ENCODE assay signal across 9 mouse cellular contexts in the genomic region with DNA sequence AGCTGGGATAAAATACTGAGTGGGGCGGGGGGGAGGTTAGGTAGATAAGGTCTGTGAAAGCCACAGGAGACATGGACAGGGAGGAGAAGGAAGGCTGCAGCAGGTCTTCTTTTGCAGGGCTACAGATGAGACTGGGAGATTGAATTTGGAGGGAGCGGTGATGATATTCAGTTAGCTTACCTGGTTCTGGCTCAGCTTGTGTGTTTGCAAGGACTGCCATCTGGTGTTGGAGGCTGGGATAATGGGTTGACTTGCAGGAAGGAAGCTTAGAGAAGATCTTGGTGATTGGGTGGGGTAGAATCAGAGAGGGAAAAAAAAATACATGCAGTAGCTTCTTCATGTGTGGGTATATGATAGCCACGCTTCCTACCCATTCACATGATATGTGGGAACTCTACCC. TPM values are rescaled to one million over a fixed set of nuclear protein-coding genes. Genes with fewer than 3 reads are reported as not detected.
DNase-seq lines count a peak whose midpoint lies in the region; ATAC-seq lines count a peak whose summit lies in the region.
"Had no signal": no experiment of that assay in that cellular context is flagged by ENCODE, and none has a peak within 500 bp of the region (broad histone marks: within the 10 kb centered on the region; RNA-seq: fewer than 3 reads in every experiment).

No protein-coding gene starts in this region.

- ATAC-seq in midbrain, embryonic 11.5 days (ENCODE audit: low FRiP score) = 0 out of 2 replicates have a peak, but pooled peaks have one; percentile 29

- no peak overlapping the region for H3K27ac ChIP-seq in midbrain, embryonic 11.5 days (ENCODE audit: low read depth, low read length)
- H3K27ac ChIP-seq: heart, embryonic 13.5 days; neural tube, embryonic 12.5 days had no signal

- no peak overlapping the region for H3K9ac ChIP-seq in midbrain, embryonic 11.5 days (ENCODE audit: low read length)
- H3K9ac ChIP-seq: heart, embryonic 13.5 days; neural tube, embryonic 12.5 days had no signal

- DNase-seq in urinary bladder, postnatal 36 days (ENCODE audit: low spot score in 2 of 2) = peak; percentile 19 to 21
- no peak for DNase-seq in urinary bladder, postnatal 10 days (ENCODE audit: low spot score)
- peak; percentile 34 for DNase-seq in brain, embryonic 18.5 days (ENCODE audit: low read depth, low spot score)
- DNase-seq in frontal cortex, postnatal 25 days (ENCODE audit: low spot score in 2 of 2) = peak; percentile 59 to 62
- DNase-seq in layer of hippocampus, postnatal 25 days (ENCODE audit: extremely low spot score in 1 of 2, low spot score in 1 of 2) = peak; percentile 36 to 63
- no peak for DNase-seq in midbrain, embryonic 11.5 days (ENCODE audit: low spot score, missing footprints)
- peak; percentile 11 to 36 for DNase-seq in thymus, postnatal 10 days (ENCODE audit: low spot score in 2 of 2)

- no peak overlapping the region for H3K4me3 ChIP-seq in midbrain, embryonic 11.5 days (ENCODE audit: low read depth, low read length)
- H3K4me3 ChIP-seq: heart, embryonic 13.5 days; neural tube, embryonic 12.5 days had no signal

- WGBS in midbrain, embryonic 11.5 days = 35% methylated on average over 3 of the region's 3 CpGs

- no peak overlapping the region for H3K4me2 ChIP-seq in midbrain, embryonic 11.5 days
- H3K4me2 ChIP-seq: heart, embryonic 13.5 days; neural tube, embryonic 12.5 days had no signal

- no peaks in the 10 kb centered on the region for H3K9me3 ChIP-seq in midbrain, embryonic 11.5 days (ENCODE audit: control insufficient read depth, low read length)
- H3K9me3 ChIP-seq: heart, embryonic 13.5 days; neural tube, embryonic 12.5 days had no signal

- no peaks in the 10 kb centered on the region for H3K4me1 ChIP-seq in midbrain, embryonic 11.5 days (ENCODE audit: control insufficient read depth, insufficient read depth, low read length)
- H3K4me1 ChIP-seq: heart, embryonic 13.5 days; neural tube, embryonic 12.5 days had no signal

- no peaks in the 10 kb centered on the region for H3K27me3 ChIP-seq in midbrain, embryonic 11.5 days (ENCODE audit: control insufficient read depth, insufficient read depth, low read length)
- H3K27me3 ChIP-seq: neural tube, embryonic 12.5 days had no signal

- H3K36me3 ChIP-seq in midbrain, embryonic 11.5 days (ENCODE audit: control insufficient read depth, insufficient read depth, low read length) = no peaks in the 10 kb centered on the region
- H3K36me3 ChIP-seq: heart, embryonic 13.5 days; neural tube, embryonic 12.5 days had no signal

RNA-seq across cellular contexts. Expression of a gene that starts 5.1 kb away (rescaled TPM):
- total RNA-seq in layer of hippocampus, postnatal 25 days (2021) = 10 to 100 TPM; 13.5 to 14.8 TPM
- polyA plus RNA-seq in midbrain, embryonic 11.5 days (2014; fragmentation: Nextera tagmentation; extraction: Ambion mirVana) = 44.2 and 46.0 TPM in 2 replicates

RNA-seq across cellular contexts. Expression of a gene that starts 29.7 kb away (rescaled TPM):
- total RNA-seq in layer of hippocampus, postnatal 25 days (2021) = 1 to 10 TPM; 2.2 to 3.2 TPM
- polyA plus RNA-seq in midbrain, embryonic 11.5 days (2014; fragmentation: Nextera tagmentation; extraction: Ambion mirVana) = 0.36 and 1.0 TPM in 2 replicates
- polyA plus RNA-seq: heart, embryonic 13.5 days had no signal

Comparison
In these comparisons a context has a peak if more than half of its experiments do, and no peak if none do; other contexts are left out.
1. DNase-seq: peak in urinary bladder, postnatal 36 days (2 of 2), brain, embryonic 18.5 days (single experiment), frontal cortex, postnatal 25 days (2 of 2), layer of hippocampus, postnatal 25 days (2 of 2) and thymus, postnatal 10 days (2 of 2); none in urinary bladder, postnatal 10 days (single experiment) and midbrain, embryonic 11.5 days (single experiment).